Mouse (Mus musculus) hindbrain, postnatal 0 days (tissue): ENCODE results near the gene Gm17655. TPM values are rescaled to one million over a fixed set of nuclear protein-coding genes. Genes with fewer than 3 reads are reported as not detected.

Experiments used
- ATAC-seq: fragments of 200-750 bp; cut with Nextera tagmentation; 2 replicates; pipeline ENCODE4 v1.8.0; 2017; ENCODE audit warnings: mild to moderate bottlenecking, moderate TSS enrichment, moderate library complexity
- DNase-seq: peaks from one replicate; pipeline ENCODE4 v3.0.0-alpha.2; 2015; ENCODE audit warnings: low spot score
- H3K27ac ChIP-seq: fragments of 300-500 bp; sonication (generic); 2 replicates; pipeline ENCODE4 v1.5.1; 2014; ENCODE audit warnings: mild to moderate bottlenecking
- H3K27me3 ChIP-seq: fragments of 300-500 bp; sonication (generic); 2 replicates; pipeline ENCODE4 v1.6.1; 2014; ENCODE audit warnings: low read length, mixed read lengths; ENCODE audit not compliant: insufficient read depth
- H3K36me3 ChIP-seq: fragments of 300-500 bp; sonication (generic); 2 replicates; pipeline ENCODE4 v1.6.1; 2014; ENCODE audit warnings: low read length, mixed read lengths; ENCODE audit not compliant: insufficient read depth
- H3K4me1 ChIP-seq: fragments of 300-500 bp; sonication (generic); 2 replicates; pipeline ENCODE4 v1.6.1; 2014; ENCODE audit warnings: antibody characterized with exemption, low read length, mixed read lengths; ENCODE audit not compliant: insufficient read depth
- H3K4me2 ChIP-seq: fragments of 300-500 bp; sonication (generic); 2 replicates; pipeline ENCODE4 v1.6.1; 2014; ENCODE audit warnings: low read depth, mild to moderate bottlenecking, low read length, moderate library complexity, mixed read lengths
- H3K4me3 ChIP-seq: fragments of 300-500 bp; sonication (generic); 2 replicates; pipeline ENCODE4 v1.5.1; 2014; ENCODE audit warnings: low read length
- H3K9ac ChIP-seq: fragments of 300-500 bp; sonication (generic); replicated peaks from 2 replicates; pipeline ENCODE4 v1.6.1; 2014; ENCODE audit warnings: mild to moderate bottlenecking, low read length, moderate library complexity, mixed read lengths
- H3K9me3 ChIP-seq: fragments of 300-500 bp; sonication (generic); 2 replicates; pipeline ENCODE4 v1.6.1; 2016; ENCODE audit warnings: low read length, mixed read lengths
- CTCF ChIP-seq: IDR thresholded peaks from 2 replicates; pipeline ENCODE4 v1.5.1; 2016; ENCODE audit warnings: antibody characterized with exemption, control low read depth, low read depth
- WGBS: fragments of 180-500 bp; shearing (Covaris S2); extraction: QIAGEN DNeasy Blood & Tissue Kit; methylation state at CpG from one replicate; pipeline ENCODE4 v1.1.7; 2014; 5-methylcytosine and 5-hydroxymethylcytosine counted together
- polyA plus RNA-seq: library from polyadenylated mRNA; unstranded; fragments of >200 nt; fragmentation: Nextera tagmentation; extraction: Ambion mirVana; gene quantifications from 2 replicates; pipeline ENCODE4 v1.2.1, GENCODE M21; 2015
- total RNA-seq: library from RNA; depleted of rRNA; stranded (reverse); fragments of >200 nt; gene quantifications from 2 replicates; pipeline ENCODE4 v1.2.3, GENCODE M21; 2014

Gm17655 gene
- total and polyA plus RNA-seq, 2 experiments from 2014 or later: 1.2 to 1.5 TPM

GRCm38 (mm10) chr5:110104616-110105380 lies 32.5 kb upstream of the Gm17655 start:
- H3K4me2 ChIP-seq: no peak overlapping the region
- no peak for DNase-seq
- H3K36me3 ChIP-seq: peaks cover 32% of the 10 kb centered on the region
- peaks cover 18% of the 10 kb centered on the region for H3K4me1 ChIP-seq
- 97% methylated on average over 36 of the region's 36 CpGs for WGBS
- ATAC-seq: no peak
- H3K27me3 ChIP-seq: no peaks in the 10 kb centered on the region
- TF ChIP-seq CTCF: no peak
- no peak overlapping the region for H3K27ac ChIP-seq
- no peak overlapping the region for H3K4me3 ChIP-seq
- H3K9ac ChIP-seq: no peak overlapping the region
- H3K9me3 ChIP-seq: no peaks in the 10 kb centered on the region

GRCm38 (mm10) chr5:110103901-110104615 lies 31.7 kb upstream of the Gm17655 start:
- H3K9me3 ChIP-seq: no peaks in the 10 kb centered on the region
- no peak overlapping the region for H3K9ac ChIP-seq
- H3K4me3 ChIP-seq: no peak overlapping the region
- H3K36me3 ChIP-seq: peaks cover 32% of the 10 kb centered on the region
- DNase-seq (no peak), ATAC-seq (no peak)
- WGBS: 96% methylated on average over 27 of the region's 27 CpGs
- H3K27ac ChIP-seq: no peak overlapping the region
- TF ChIP-seq CTCF: no peak
- H3K27me3 ChIP-seq: no peaks in the 10 kb centered on the region
- H3K4me1 ChIP-seq: peaks cover 18% of the 10 kb centered on the region
- no peak overlapping the region for H3K4me2 ChIP-seq

- no peak for TF ChIP-seq CTCF
- no peak for ATAC-seq
- peaks cover 18% of the 10 kb centered on the region for H3K4me1 ChIP-seq
- 95% methylated on average over 19 of the region's 19 CpGs for WGBS
- DNase-seq: no peak
- no peak overlapping the region for H3K4me2 ChIP-seq
- H3K9ac ChIP-seq: no peak overlapping the region
- H3K36me3 ChIP-seq: peaks cover 32% of the 10 kb centered on the region
- H3K4me3 ChIP-seq: no peak overlapping the region
- H3K27me3 ChIP-seq: no peaks in the 10 kb centered on the region
- no peak overlapping the region for H3K27ac ChIP-seq
- no peaks in the 10 kb centered on the region for H3K9me3 ChIP-seq
These were observed 30.7 kb upstream of the Gm17655 start for GRCm38 (mm10) chr5:110102853-110103625.

GRCm38 (mm10) chr5:110102429-110102828 lies 30.1 kb upstream of the Gm17655 start:
- peaks cover 32% of the 10 kb centered on the region for H3K36me3 ChIP-seq
- H3K9ac ChIP-seq: no peak overlapping the region
- H3K9me3 ChIP-seq: no peaks in the 10 kb centered on the region
- H3K27me3 ChIP-seq: no peaks in the 10 kb centered on the region
- H3K27ac ChIP-seq: peak overlapping the region; percentile 62; the same call in 1 of the 2 replicates
- H3K4me2 ChIP-seq: peak overlapping the region; percentile 78; the same call in 1 of the 2 replicates
- WGBS: 92% methylated on average over 13 of the region's 13 CpGs
- H3K4me1 ChIP-seq: peaks cover 18% of the 10 kb centered on the region
- DNase-seq: no peak
- no peak overlapping the region for H3K4me3 ChIP-seq
- no peak for ATAC-seq
- TF ChIP-seq CTCF: no peak

- H3K27ac ChIP-seq: peak overlapping the region; percentile 62
- DNase-seq (peak; percentile 89), ATAC-seq (peak; percentile 76)
- peaks cover 18% of the 10 kb centered on the region for H3K4me1 ChIP-seq
- WGBS: 19% methylated on average over 34 of the region's 34 CpGs
- H3K4me3 ChIP-seq: peak overlapping the region; percentile 40
- H3K9me3 ChIP-seq: no peaks in the 10 kb centered on the region
- H3K36me3 ChIP-seq: peaks cover 32% of the 10 kb centered on the region
- peak overlapping the region; percentile 46 for H3K9ac ChIP-seq
- H3K4me2 ChIP-seq: peak overlapping the region; percentile 78
- no peak for TF ChIP-seq CTCF
- H3K27me3 ChIP-seq: no peaks in the 10 kb centered on the region
These were observed 29.5 kb upstream of the Gm17655 start for GRCm38 (mm10) chr5:110101716-110102347.

GRCm38 (mm10) chr5:110100921-110101631 lies 28.8 kb upstream of the Gm17655 start:
- no peak for TF ChIP-seq CTCF
- H3K27ac ChIP-seq: peak overlapping the region; percentile 62
- H3K27me3 ChIP-seq: no peaks in the 10 kb centered on the region
- H3K4me1 ChIP-seq: peaks cover 12% of the 10 kb centered on the region
- H3K36me3 ChIP-seq: peaks cover 30% of the 10 kb centered on the region
- peak overlapping the region; percentile 40 for H3K4me3 ChIP-seq
- peak; percentile 60 for DNase-seq
- peak; percentile 44 for ATAC-seq
- peak overlapping the region; percentile 78 for H3K4me2 ChIP-seq
- H3K9ac ChIP-seq: peak overlapping the region; percentile 46
- H3K9me3 ChIP-seq: no peaks in the 10 kb centered on the region
- 1% methylated on average over 31 of the region's 37 CpGs for WGBS
